Mouse (Mus musculus) neural tube, embryonic 12.5 days (tissue): ENCODE results near the gene Olfm2. TPM values are rescaled to one million over a fixed set of nuclear protein-coding genes. Genes with fewer than 3 reads are reported as not detected.

Source experiments
- ATAC-seq: fragments of 200-750 bp; cut with Nextera tagmentation; 2 replicates; pipeline ENCODE4 v1.8.0; 2017; ENCODE audit warnings: low read depth, mild to moderate bottlenecking, moderate TSS enrichment, moderate library complexity; ENCODE audit not compliant: low FRiP score
- H3K27ac ChIP-seq: fragments of 300-500 bp; sonication (generic); 2 replicates; pipeline ENCODE4 v1.5.1; 2016
- H3K27me3 ChIP-seq: fragments of 300-500 bp; sonication (generic); replicated peaks from 2 replicates; pipeline ENCODE4 v1.6.1; 2016; ENCODE audit warnings: mild to moderate bottlenecking
- H3K36me3 ChIP-seq: fragments of 300-500 bp; sonication (generic); 2 replicates; pipeline ENCODE4 v1.6.1; 2016; ENCODE audit warnings: mild to moderate bottlenecking
- H3K4me1 ChIP-seq: fragments of 300-500 bp; sonication (generic); 2 replicates; pipeline ENCODE4 v1.6.1; 2016
- H3K4me2 ChIP-seq: fragments of 300-500 bp; sonication (generic); replicated peaks from 2 replicates; pipeline ENCODE4 v1.6.1; 2016; ENCODE audit warnings: mild to moderate bottlenecking
- H3K4me3 ChIP-seq: fragments of 300-500 bp; sonication (generic); 2 replicates; pipeline ENCODE4 v1.5.1; 2016
- H3K9ac ChIP-seq: fragments of 300-500 bp; sonication (generic); 2 replicates; pipeline ENCODE4 v1.6.1; 2016; ENCODE audit warnings: mild to moderate bottlenecking
- H3K9me3 ChIP-seq: fragments of 300-500 bp; sonication (generic); 2 replicates; pipeline ENCODE4 v1.6.1; 2016; ENCODE audit warnings: mild to moderate bottlenecking
- WGBS: fragments of 180-500 bp; shearing (Covaris S2); methylation state at CpG from one replicate; pipeline ENCODE4 v1.1.7; 2016; 5-methylcytosine and 5-hydroxymethylcytosine counted together
- polyA plus RNA-seq: library from polyadenylated mRNA; unstranded; fragments of >200 nt; fragmentation: Nextera tagmentation; extraction: Ambion mirVana; gene quantifications from 2 replicates; pipeline ENCODE4 v1.2.1, GENCODE M21; 2016

Gene Olfm2
- polyA plus RNA-seq, 1 experiment from 2014 or later: 89.8 TPM

- Histone ChIP-seq H3K27ac (peak overlapping the region; percentile 79; the same call in 1 of the 2 replicates), H3K4me1 (peaks cover 50% of the 10 kb centered on the region), H3K9ac (no peak overlapping the region), H3K9me3 (no peaks in the 10 kb centered on the region), H3K4me3 (no peak overlapping the region), H3K27me3 (no peaks in the 10 kb centered on the region), H3K36me3 (peaks cover 43% of the 10 kb centered on the region), H3K4me2 (0 out of 2 replicates have a peak overlapping the region, but pooled peaks have one; percentile 17)
- ATAC-seq: peak; percentile 12
- 24% methylated on average over 2 of the region's 2 CpGs for WGBS
Observed at GRCm38 (mm10) chr9:20664366-20664765, 81.8 kb downstream of the Olfm2 start.

- Histone ChIP-seq H3K4me2 (0 out of 2 replicates have a peak overlapping the region, but pooled peaks have one; percentile 17), H3K9me3 (no peaks in the 10 kb centered on the region), H3K9ac (no peak overlapping the region), H3K4me1 (peaks cover 50% of the 10 kb centered on the region), H3K4me3 (no peak overlapping the region), H3K36me3 (peaks cover 46% of the 10 kb centered on the region), H3K27me3 (no peaks in the 10 kb centered on the region), H3K27ac (peak overlapping the region; percentile 79; the same call in 1 of the 2 replicates)
- 61% methylated on average over 2 of the region's 2 CpGs for WGBS
- ATAC-seq: peak; percentile 15
Observed at GRCm38 (mm10) chr9:20663956-20664355, 82.2 kb downstream of the Olfm2 start.

GRCm38 (mm10) chr9:20662874-20663273 is 83.3 kb downstream of the Olfm2 start:
- Histone ChIP-seq H3K4me3 (no peak overlapping the region), H3K36me3 (peaks cover 57% of the 10 kb centered on the region), H3K27me3 (no peaks in the 10 kb centered on the region), H3K27ac (peak overlapping the region; percentile 79), H3K9me3 (no peaks in the 10 kb centered on the region), H3K4me1 (peaks cover 50% of the 10 kb centered on the region), H3K9ac (0 out of 2 replicates have a peak overlapping the region, but pooled peaks have one; percentile 21), H3K4me2 (peak overlapping the region; percentile 22; the same call in 1 of the 2 replicates)
- peak; percentile 65 for ATAC-seq
- WGBS: 31% methylated on average over 8 of the region's 8 CpGs

GRCm38 (mm10) chr9:20662325-20662724 is 83.8 kb downstream of the Olfm2 start:
- H3K36me3 ChIP-seq: peaks cover 63% of the 10 kb centered on the region
- 0 out of 2 replicates have a peak overlapping the region, but pooled peaks have one; percentile 21 for H3K9ac ChIP-seq
- H3K4me1 ChIP-seq: peaks cover 50% of the 10 kb centered on the region
- H3K4me3 ChIP-seq: no peak overlapping the region
- no peaks in the 10 kb centered on the region for H3K9me3 ChIP-seq
- WGBS: 52% methylated on average over 3 of the region's 3 CpGs
- H3K27me3 ChIP-seq: no peaks in the 10 kb centered on the region
- H3K27ac ChIP-seq: peak overlapping the region; percentile 79
- peak; percentile 23; the same call in 1 of the 2 replicates for ATAC-seq
- H3K4me2 ChIP-seq: 0 out of 2 replicates have a peak overlapping the region, but pooled peaks have one; percentile 22

GRCm38 (mm10) chr9:20657546-20657945 is 88.6 kb downstream of the Olfm2 start:
- no peak overlapping the region for H3K27ac ChIP-seq
- H3K4me3 ChIP-seq: no peak overlapping the region
- WGBS: 94% methylated on average over 3 of the region's 3 CpGs
- no peak overlapping the region for H3K4me2 ChIP-seq
- no peaks in the 10 kb centered on the region for H3K27me3 ChIP-seq
- no peaks in the 10 kb centered on the region for H3K9me3 ChIP-seq
- peaks cover 32% of the 10 kb centered on the region for H3K4me1 ChIP-seq
- peaks cover 82% of the 10 kb centered on the region for H3K36me3 ChIP-seq
- no peak for ATAC-seq
- no peak overlapping the region for H3K9ac ChIP-seq

GRCm38 (mm10) chr9:20653859-20654258 is 92.3 kb downstream of the Olfm2 start:
- WGBS: 91% methylated on average over 3 of the region's 3 CpGs
- Histone ChIP-seq H3K36me3 (peaks cover 58% of the 10 kb centered on the region), H3K9me3 (no peaks in the 10 kb centered on the region), H3K9ac (no peak overlapping the region), H3K4me2 (peak overlapping the region; percentile 90), H3K27ac (no peak overlapping the region), H3K27me3 (no peaks in the 10 kb centered on the region), H3K4me1 (peaks cover 30% of the 10 kb centered on the region), H3K4me3 (no peak overlapping the region)
- ATAC-seq: no peak

GRCm38 (mm10) chr9:20652260-20652658 is 93.9 kb downstream of the Olfm2 start:
- Histone ChIP-seq H3K27ac (no peak overlapping the region), H3K9ac (peak overlapping the region; percentile 85), H3K4me2 (peak overlapping the region; percentile 90), H3K9me3 (no peaks in the 10 kb centered on the region), H3K4me1 (peaks cover 30% of the 10 kb centered on the region), H3K4me3 (peak overlapping the region; percentile 88), H3K27me3 (no peaks in the 10 kb centered on the region), H3K36me3 (peaks cover 53% of the 10 kb centered on the region)
- WGBS: under 1% methylated on average over 25 of the region's 25 CpGs
- peak; percentile 30 for ATAC-seq

GRCm38 (mm10) chr9:20651602-20652259 is 94.4 kb downstream of the Olfm2 start, which contains the start of gene Pin1:
TSS of gene Pin1 (plus strand) at chr9:20652095.
- Histone ChIP-seq H3K4me1 (peaks cover 30% of the 10 kb centered on the region), H3K9me3 (no peaks in the 10 kb centered on the region), H3K36me3 (peaks cover 52% of the 10 kb centered on the region), H3K4me2 (peak within 1 kb of the TSS; percentile 90), H3K4me3 (peak within 1 kb of the TSS; percentile 88), H3K9ac (peak within 1 kb of the TSS; percentile 85), H3K27ac (no peak within 1 kb of the TSS), H3K27me3 (no peaks in the 10 kb centered on the region)
- peak; percentile 100 for ATAC-seq
- WGBS: under 1% methylated on average over 45 of the region's 45 CpGs

- Histone ChIP-seq H3K4me3 (peak overlapping the region; percentile 76), H3K27ac (no peak overlapping the region), H3K9me3 (no peaks in the 10 kb centered on the region), H3K36me3 (peaks cover 33% of the 10 kb centered on the region), H3K9ac (peak overlapping the region; percentile 72), H3K4me1 (peaks cover 31% of the 10 kb centered on the region), H3K27me3 (no peaks in the 10 kb centered on the region), H3K4me2 (peak overlapping the region; percentile 92)
- no peak for ATAC-seq
- WGBS: 6% methylated on average over 17 of the region's 17 CpGs
Observed at GRCm38 (mm10) chr9:20645121-20645520, 101.0 kb downstream of the Olfm2 start.

- Histone ChIP-seq H3K4me3 (peak within 1 kb of the TSS; percentile 76), H3K4me1 (peaks cover 31% of the 10 kb centered on the region), H3K9ac (peak within 1 kb of the TSS; percentile 72), H3K9me3 (no peaks in the 10 kb centered on the region), H3K27me3 (no peaks in the 10 kb centered on the region), H3K36me3 (peaks cover 30% of the 10 kb centered on the region), H3K4me2 (peak within 1 kb of the TSS; percentile 92), H3K27ac (peak within 1 kb of the TSS; percentile 51; the same call in 1 of the 2 replicates)
- no peak for ATAC-seq
- under 1% methylated on average over 43 of the region's 43 CpGs for WGBS
Observed at GRCm38 (mm10) chr9:20644360-20645081, 101.6 kb downstream of the Olfm2 start, which contains the start of gene Fbxl12. TSS of gene Fbxl12 (minus strand) at chr9:20644767.

- Histone ChIP-seq H3K4me1 (peaks cover 31% of the 10 kb centered on the region), H3K9ac (peak overlapping the region; percentile 72), H3K27me3 (no peaks in the 10 kb centered on the region), H3K4me3 (peak overlapping the region; percentile 76), H3K9me3 (no peaks in the 10 kb centered on the region), H3K4me2 (peak overlapping the region; percentile 92), H3K36me3 (peaks cover 30% of the 10 kb centered on the region), H3K27ac (no peak overlapping the region)
- WGBS: 13% methylated on average over 13 of the region's 13 CpGs
- no peak for ATAC-seq
Observed at GRCm38 (mm10) chr9:20643781-20644180, 102.4 kb downstream of the Olfm2 start.

- Histone ChIP-seq H3K27me3 (no peaks in the 10 kb centered on the region), H3K27ac (peak overlapping the region; percentile 79), H3K9me3 (no peaks in the 10 kb centered on the region), H3K4me3 (peak overlapping the region; percentile 76), H3K4me1 (peaks cover 31% of the 10 kb centered on the region), H3K9ac (peak overlapping the region; percentile 83), H3K4me2 (peak overlapping the region; percentile 92), H3K36me3 (peaks cover 29% of the 10 kb centered on the region)
- peak; percentile 89 for ATAC-seq
- WGBS: 1% methylated on average over 30 of the region's 30 CpGs
Observed at GRCm38 (mm10) chr9:20642896-20643466, 103.2 kb downstream of the Olfm2 start.
